Mouse (Mus musculus) embryo, embryonic 9.5 days (tissue): ENCODE measurements around the gene Fam129c.

Experiments used
- DNase-seq: peaks from one replicate; pipeline ENCODE4 v3.0.0-alpha.2; 2017; ENCODE audit errors: extremely low spot score

The Fam129c gene

GRCm38 (mm10) chr8:71574426-71574825, 23.0 kb upstream of the Fam129c start:
- DNase-seq: no peak

- DNase-seq: no peak
Measured at GRCm38 (mm10) chr8:71575020-71575419, 22.4 kb upstream of the Fam129c start.

GRCm38 (mm10) chr8:71577856-71578387, 19.5 kb upstream of the Fam129c start:
- no peak for DNase-seq

GRCm38 (mm10) chr8:71579009-71579408, 18.4 kb upstream of the Fam129c start:
- DNase-seq: no peak

- no peak for DNase-seq
Measured at GRCm38 (mm10) chr8:71579476-71579875, 18.0 kb upstream of the Fam129c start.

- DNase-seq: no peak
Measured at GRCm38 (mm10) chr8:71580201-71580600, 17.2 kb upstream of the Fam129c start.

GRCm38 (mm10) chr8:71586891-71587290, 10.6 kb upstream of the Fam129c start:
- DNase-seq: peak; percentile 29

GRCm38 (mm10) chr8:71588762-71589161, 8.7 kb upstream of the Fam129c start:
- DNase-seq: no peak

- DNase-seq: no peak
Measured at GRCm38 (mm10) chr8:71591017-71591416, 6.4 kb upstream of the Fam129c start.

- peak; percentile 94 for DNase-seq
Measured at GRCm38 (mm10) chr8:71591471-71592373, 5.7 kb upstream of the Fam129c start, which contains the start of gene Pgls. TSS of gene Pgls (plus strand) at chr8:71592176.

GRCm38 (mm10) chr8:71592374-71593170, 4.9 kb upstream of the Fam129c start:
- DNase-seq: no peak

- no peak for DNase-seq
Measured at GRCm38 (mm10) chr8:71593556-71594323, 3.7 kb upstream of the Fam129c start.

- DNase-seq: no peak
Measured at GRCm38 (mm10) chr8:71594324-71594722, 3.1 kb upstream of the Fam129c start.

- DNase-seq: peak; percentile 84
Measured at GRCm38 (mm10) chr8:71595862-71596261, 1.6 kb upstream of the Fam129c start.

GRCm38 (mm10) chr8:71596384-71596783, 1.1 kb upstream of the Fam129c start:
- DNase-seq: no peak

- no peak for DNase-seq
Measured at GRCm38 (mm10) chr8:71596798-71597197, 650 bp upstream of the Fam129c start.

- DNase-seq: no peak
Measured at GRCm38 (mm10) chr8:71598375-71598774, 927 bp downstream of the Fam129c start.

GRCm38 (mm10) chr8:71598841-71599240, 1.4 kb downstream of the Fam129c start:
- DNase-seq: no peak

GRCm38 (mm10) chr8:71601939-71602665, 4.7 kb downstream of the Fam129c start:
- DNase-seq: peak; percentile 42

GRCm38 (mm10) chr8:71602666-71603334, 5.4 kb downstream of the Fam129c start:
- DNase-seq: peak; percentile 80
